Mouse (Mus musculus): ENCODE measurements at regions not wholly inside any gene's neighbourhood (a gene's known extent, or its start where the extent isn't known, plus 50 kb on each side); places are given as distances from the start of the nearest gene placed in this dataset.

GRCm38 (mm10) chr13:60029591-60029990, 147.6 kb downstream of the Gas1 start:
- TF ChIP-seq CTCF (IDR thresholded peaks at IDR 0.05; ENCODE audit: borderline replicate concordance, insufficient read depth, low read depth, low read length), result no peak
- no peak for TF ChIP-seq POLR2A (IDR thresholded peaks at IDR 0.05; ENCODE audit: borderline replicate concordance, insufficient read depth, low read length)
